Mouse (Mus musculus): Measurements from ENCODE around the gene Tmbim1. TPM values are rescaled to one million over a fixed set of nuclear protein-coding genes. Genes with fewer than 3 reads are reported as not detected.

Tmbim1 gene
- polyA plus RNA-seq, 1 experiment = 41.7 TPM

DNA sequence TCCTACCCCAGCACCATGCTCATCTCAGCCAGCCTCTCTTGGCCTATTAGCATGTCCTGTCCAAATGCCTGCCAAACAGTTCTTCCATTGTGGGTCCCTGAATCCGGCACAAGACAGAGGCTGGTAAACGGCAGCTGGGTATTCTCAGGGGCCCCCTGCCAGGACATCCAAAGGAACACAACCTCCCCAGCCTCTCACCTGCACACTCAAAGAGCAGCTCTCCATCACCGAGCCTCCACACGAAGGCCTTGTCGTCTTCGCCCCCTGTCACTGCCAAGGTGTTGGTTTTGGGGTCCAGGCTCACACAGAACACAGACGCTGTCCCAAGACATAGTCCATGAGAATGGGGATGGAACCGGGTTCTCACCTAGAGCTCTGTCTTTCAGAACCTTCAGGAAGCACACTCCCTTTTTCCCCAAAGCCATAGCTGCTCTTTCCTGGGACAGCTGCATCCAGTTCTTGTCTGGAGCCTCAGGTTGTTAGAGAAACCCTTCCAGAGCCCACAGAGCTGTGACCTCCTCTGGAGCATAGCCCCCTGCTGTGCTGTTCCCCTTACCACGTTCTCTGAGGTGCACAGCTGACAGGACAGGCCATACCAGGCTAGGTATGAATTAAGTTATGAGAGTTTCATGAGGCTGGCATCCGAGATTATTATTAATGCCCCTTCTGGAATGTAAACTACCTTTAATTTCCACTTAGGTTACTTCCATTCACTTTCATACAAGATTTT, 22.4 kb downstream of the Tmbim1 start:
- Histone ChIP-seq H3K27ac (replicated peaks; ENCODE audit: low read depth, low read length) (no peak overlapping the region), H3K4me1 (ENCODE audit: control insufficient read depth, insufficient read depth, insufficient read length, low read length) (no peaks in the 10 kb centered on the region; the same call in 1 of the 2 replicates), H3K4me3 (ENCODE audit: insufficient read depth, low read depth, low read length) (no peak overlapping the region)

DNA sequence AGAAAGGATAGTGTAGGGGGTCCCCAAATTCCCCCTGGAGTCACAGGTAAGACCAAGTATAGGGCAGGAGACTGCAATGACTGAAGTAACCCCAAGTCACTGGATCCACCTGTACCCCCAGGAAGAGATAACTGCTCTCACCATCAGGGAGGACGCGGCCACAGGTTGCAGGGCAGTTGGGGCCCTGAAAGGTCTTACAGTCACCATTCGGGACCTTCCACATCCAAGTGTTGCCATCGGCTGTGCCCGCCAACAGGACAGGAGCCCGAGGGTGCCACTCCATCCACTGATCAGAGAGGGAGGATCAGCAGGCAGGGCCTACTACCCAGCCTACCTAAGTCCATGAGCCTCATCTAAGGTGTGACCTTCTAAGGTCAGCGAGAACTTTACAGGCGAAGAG, 23.5 kb downstream of the Tmbim1 start:
- Histone ChIP-seq H3K4me3 (ENCODE audit: insufficient read depth, low read depth, low read length) (no peak overlapping the region), H3K4me1 (ENCODE audit: control insufficient read depth, insufficient read depth, insufficient read length, low read length) (no peaks in the 10 kb centered on the region; the same call in 1 of the 2 replicates), H3K27ac (replicated peaks; ENCODE audit: low read depth, low read length) (no peak overlapping the region)

DNA sequence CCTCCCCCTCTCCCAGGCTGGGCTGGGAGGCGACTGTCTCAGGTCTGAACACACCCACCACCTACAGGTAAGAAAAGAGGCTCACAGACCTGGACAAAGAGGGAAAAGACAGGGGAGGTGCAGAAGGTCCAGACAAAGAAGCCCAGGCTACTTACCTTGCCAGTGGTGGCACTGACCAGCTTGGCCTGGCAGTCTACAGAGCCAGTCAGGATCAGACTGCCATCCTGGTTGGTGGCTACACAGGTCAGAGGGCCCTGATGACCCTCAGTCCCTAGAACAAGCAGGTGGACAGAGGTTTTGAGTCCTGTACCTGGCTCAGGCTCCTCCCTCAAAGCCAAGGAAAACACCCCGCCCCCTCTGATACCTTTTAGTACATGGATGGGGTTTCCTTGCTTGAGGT, 24.1 kb downstream of the Tmbim1 start:
- Histone ChIP-seq H3K4me3 (ENCODE audit: insufficient read depth, low read depth, low read length) (no peak overlapping the region), H3K27ac (replicated peaks; ENCODE audit: low read depth, low read length) (no peak overlapping the region), H3K4me1 (ENCODE audit: control insufficient read depth, insufficient read depth, insufficient read length, low read length) (no peaks in the 10 kb centered on the region; the same call in 1 of the 2 replicates)

DNA sequence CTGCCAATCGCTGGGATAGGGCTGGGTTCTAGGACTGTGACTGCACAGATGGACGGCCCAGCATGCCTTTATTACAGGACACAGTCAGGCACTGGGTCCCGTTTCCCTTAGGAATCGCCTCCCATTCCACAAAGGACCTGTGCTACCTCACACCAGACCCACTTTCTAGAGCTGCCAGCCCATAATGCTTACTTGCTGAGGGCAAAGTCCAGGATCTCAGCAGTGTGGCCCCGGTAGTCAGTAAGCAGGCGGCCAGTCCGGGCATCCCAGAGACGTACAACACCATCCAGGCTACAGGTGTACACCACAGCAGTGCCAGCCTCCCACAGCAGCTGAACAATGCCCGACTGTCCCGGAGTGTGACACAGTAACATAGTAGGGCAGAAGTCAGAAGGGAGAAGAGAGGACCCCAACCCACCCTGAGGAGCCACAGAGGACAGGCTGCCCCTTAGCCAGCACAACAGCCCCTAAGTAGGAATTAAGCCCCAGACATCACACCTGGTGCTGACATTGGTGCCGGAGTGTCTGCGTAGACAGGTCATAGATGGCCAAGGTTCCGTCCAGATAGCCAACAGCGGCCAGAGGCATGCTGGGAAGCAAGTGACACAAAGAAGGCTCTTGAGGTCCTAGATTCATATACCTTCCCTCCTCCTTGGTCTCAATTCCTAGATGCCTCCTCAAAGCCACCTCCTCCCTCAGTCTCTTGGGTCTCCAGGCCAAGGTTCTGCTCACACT, 24.7 kb downstream of the Tmbim1 start:
- no peaks in the 10 kb centered on the region for H3K4me1 ChIP-seq (ENCODE audit: control insufficient read depth, insufficient read depth, insufficient read length, low read length)
- H3K27ac ChIP-seq (replicated peaks; ENCODE audit: low read depth, low read length) = no peak overlapping the region
- no peak overlapping the region for H3K4me3 ChIP-seq (ENCODE audit: insufficient read depth, low read depth, low read length)

- no peak overlapping the region for H3K27ac ChIP-seq (replicated peaks; ENCODE audit: low read depth, low read length)
- no peaks in the 10 kb centered on the region for H3K4me1 ChIP-seq (ENCODE audit: control insufficient read depth, insufficient read depth, insufficient read length, low read length)
- no peak overlapping the region for H3K4me3 ChIP-seq (ENCODE audit: insufficient read depth, low read depth, low read length)
These were observed 26.4 kb downstream of the Tmbim1 start for GRCm38 (mm10) chr1:74278988-74279387.

GRCm38 (mm10) chr1:74278538-74278937, 26.9 kb downstream of the Tmbim1 start, which contains the start of gene Gpbar1:
Gene Gpbar1 (plus strand): TSS chr1:74278550.
- H3K4me1 ChIP-seq (ENCODE audit: control insufficient read depth, insufficient read depth, insufficient read length, low read length) = no peaks in the 10 kb centered on the region
- no peak within 1 kb of the TSS for H3K27ac ChIP-seq (replicated peaks; ENCODE audit: low read depth, low read length)
- no peak within 1 kb of the TSS for H3K4me3 ChIP-seq (ENCODE audit: insufficient read depth, low read depth, low read length)

DNA sequence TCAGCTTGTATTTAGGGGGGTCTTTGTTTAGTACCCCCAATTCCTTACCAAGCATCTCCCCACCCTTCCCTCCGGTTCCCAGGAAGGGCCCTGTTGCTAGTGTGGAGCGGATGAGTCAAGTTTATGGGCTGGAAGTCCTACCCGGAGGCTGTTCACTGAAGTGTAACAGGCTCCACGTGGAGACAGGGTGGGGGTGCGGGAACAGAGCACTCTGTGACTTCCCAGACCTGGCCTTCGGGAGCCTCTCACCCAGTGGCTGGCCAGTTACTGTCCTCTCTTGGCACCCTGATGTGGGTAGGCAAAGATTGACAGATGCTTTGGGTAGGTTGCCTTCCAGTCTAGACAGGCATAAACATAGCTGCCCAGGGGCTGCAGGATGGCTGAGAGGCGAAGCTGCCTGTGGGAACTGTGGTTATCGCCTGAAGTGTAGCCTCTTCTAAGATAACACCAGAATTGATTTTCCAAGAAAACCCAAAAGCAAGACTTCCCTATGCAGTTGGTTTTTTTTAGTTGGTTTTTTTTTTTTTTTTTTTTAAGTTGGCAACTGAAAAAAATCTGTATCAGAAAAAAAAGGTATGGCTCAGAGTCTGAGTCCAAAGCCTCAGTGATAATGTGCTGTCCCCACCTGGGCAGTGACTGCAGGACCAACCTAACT, 27.4 kb downstream of the Tmbim1 start:
- Histone ChIP-seq H3K4me3 (ENCODE audit: insufficient read depth, low read depth, low read length) (no peak overlapping the region), H3K27ac (replicated peaks; ENCODE audit: low read depth, low read length) (no peak overlapping the region), H3K4me1 (ENCODE audit: control insufficient read depth, insufficient read depth, insufficient read length, low read length) (no peaks in the 10 kb centered on the region)

DNA sequence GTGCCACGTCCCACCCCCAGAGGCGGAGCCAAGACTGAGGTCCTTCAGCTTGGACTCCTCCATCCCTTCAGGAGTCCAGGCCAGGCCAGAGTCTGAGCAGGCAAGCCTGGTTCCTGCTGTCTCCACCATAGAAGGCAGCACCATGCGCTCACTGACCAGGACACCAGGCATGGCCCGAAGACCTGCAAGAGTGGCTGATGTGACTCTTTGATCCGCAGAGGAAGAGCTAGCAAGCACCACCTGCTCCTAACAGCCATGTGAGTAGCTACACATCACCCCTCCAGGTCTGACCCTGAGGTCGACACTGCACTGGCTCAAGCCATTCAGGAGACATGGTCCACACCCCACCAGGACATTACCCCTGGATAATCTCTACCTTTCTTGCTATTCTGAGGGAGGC, 28.4 kb downstream of the Tmbim1 start:
- Histone ChIP-seq H3K4me1 (ENCODE audit: control insufficient read depth, insufficient read depth, insufficient read length, low read length) (no peaks in the 10 kb centered on the region), H3K4me3 (ENCODE audit: insufficient read depth, low read depth, low read length) (no peak overlapping the region), H3K27ac (replicated peaks; ENCODE audit: low read depth, low read length) (no peak overlapping the region)

DNA sequence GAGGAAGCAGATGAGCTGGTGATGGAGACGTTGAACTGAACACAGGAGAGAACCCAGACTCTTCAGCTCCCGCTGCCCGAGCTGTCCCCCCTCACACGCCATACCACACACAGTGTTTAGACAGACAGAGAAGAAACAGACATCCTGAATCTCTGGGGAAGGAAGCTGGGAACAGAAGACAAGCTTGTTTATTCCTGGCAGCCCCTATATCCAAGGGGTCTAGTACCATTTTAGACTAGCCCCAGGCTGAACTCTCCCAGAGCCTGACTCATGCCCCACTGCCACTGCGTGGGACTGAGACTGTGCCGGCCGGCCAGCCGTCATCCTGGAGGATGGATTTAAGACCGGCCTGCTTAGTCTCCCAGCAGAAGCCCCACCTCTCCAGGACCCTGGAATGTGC, 30.4 kb downstream of the Tmbim1 start:
- H3K27ac ChIP-seq (replicated peaks; ENCODE audit: low read depth, low read length) = no peak overlapping the region
- H3K4me3 ChIP-seq (ENCODE audit: insufficient read depth, low read depth, low read length) = no peak overlapping the region
- H3K4me1 ChIP-seq (ENCODE audit: control insufficient read depth, insufficient read depth, insufficient read length, low read length) = no peaks in the 10 kb centered on the region

- H3K4me3 ChIP-seq (ENCODE audit: insufficient read depth, low read depth, low read length) = no peak overlapping the region
- H3K4me1 ChIP-seq (ENCODE audit: control insufficient read depth, insufficient read depth, insufficient read length, low read length) = no peaks in the 10 kb centered on the region
- no peak overlapping the region for H3K27ac ChIP-seq (replicated peaks; ENCODE audit: low read depth, low read length)
These were observed 33.8 kb downstream of the Tmbim1 start for GRCm38 (mm10) chr1:74271659-74272058.

- Histone ChIP-seq H3K4me1 (ENCODE audit: control insufficient read depth, insufficient read depth, insufficient read length, low read length) (no peaks in the 10 kb centered on the region), H3K27ac (replicated peaks; ENCODE audit: low read depth, low read length) (no peak overlapping the region), H3K4me3 (ENCODE audit: insufficient read depth, low read depth, low read length) (no peak overlapping the region)
These were observed 36.7 kb downstream of the Tmbim1 start for GRCm38 (mm10) chr1:74268750-74269149.

DNA sequence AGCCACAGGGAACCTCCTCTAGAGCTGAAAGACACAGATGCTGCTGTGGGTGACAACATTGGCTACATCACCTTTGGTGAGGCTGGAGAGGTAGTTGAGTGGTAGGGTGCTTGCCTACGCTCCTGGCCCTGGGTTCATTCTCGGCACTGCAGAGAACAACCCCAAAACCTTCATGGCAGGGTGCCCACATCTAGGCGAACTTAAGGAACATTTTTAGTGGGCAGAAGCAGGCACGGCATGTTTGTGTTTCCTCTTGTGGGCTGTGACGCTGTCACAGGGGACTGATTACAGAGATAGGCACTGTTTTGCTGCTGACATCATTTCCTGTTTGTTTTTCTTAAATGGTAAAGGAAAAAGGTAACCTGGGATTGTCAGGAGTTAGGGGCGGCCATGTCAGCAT, 42.9 kb downstream of the Tmbim1 start:
- H3K27ac ChIP-seq (replicated peaks; ENCODE audit: low read depth, low read length) = 0 out of 2 replicates have a peak overlapping the region, but pooled peaks have one; percentile 9
- no peak overlapping the region for H3K4me3 ChIP-seq (ENCODE audit: insufficient read depth, low read depth, low read length)
- peaks cover 2% of the 10 kb centered on the region; the same call in 1 of the 2 replicates for H3K4me1 ChIP-seq (ENCODE audit: control insufficient read depth, insufficient read depth, insufficient read length, low read length)

GRCm38 (mm10) chr1:74256782-74257181, 48.6 kb downstream of the Tmbim1 start:
- H3K4me1 ChIP-seq (ENCODE audit: control insufficient read depth, insufficient read depth, insufficient read length, low read length) = no peaks in the 10 kb centered on the region
- no peak overlapping the region for H3K4me3 ChIP-seq (ENCODE audit: insufficient read depth, low read depth, low read length)
- H3K27ac ChIP-seq (replicated peaks; ENCODE audit: low read depth, low read length) = no peak overlapping the region

DNA sequence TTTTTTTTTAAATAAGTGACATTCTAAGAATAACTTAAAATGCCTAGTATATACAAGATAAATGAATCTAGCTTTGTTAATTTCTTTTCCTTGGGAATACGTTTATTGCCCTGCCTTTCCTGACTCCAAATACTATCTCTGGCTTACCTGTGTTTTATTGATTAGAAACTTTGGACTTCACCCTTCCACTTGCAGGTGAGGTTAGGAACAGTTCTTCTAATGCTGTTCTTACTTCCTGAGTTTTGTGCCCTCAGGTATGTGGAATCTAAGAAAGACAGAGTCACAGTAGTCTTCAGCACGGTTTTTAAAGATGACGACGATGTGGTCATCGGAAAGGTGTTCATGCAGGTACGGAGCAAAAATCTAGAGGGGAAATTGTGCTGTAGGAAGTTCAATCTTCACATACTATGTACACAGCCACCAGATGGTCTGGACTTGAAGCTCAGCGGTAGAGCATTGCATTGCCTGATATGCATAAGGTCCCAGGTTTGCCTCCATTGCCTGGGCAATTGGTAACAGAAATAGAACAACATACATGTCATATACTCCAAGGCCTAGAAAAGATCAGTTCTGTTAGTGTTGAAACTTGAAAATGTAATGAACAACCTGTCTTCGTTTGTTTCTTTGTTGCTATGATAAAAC, 49.6 kb downstream of the Tmbim1 start:
- no peaks in the 10 kb centered on the region for H3K4me1 ChIP-seq (ENCODE audit: control insufficient read depth, insufficient read depth, insufficient read length, low read length)
- no peak overlapping the region for H3K27ac ChIP-seq (replicated peaks; ENCODE audit: low read depth, low read length)
- H3K4me3 ChIP-seq (ENCODE audit: insufficient read depth, low read depth, low read length) = no peak overlapping the region

- Histone ChIP-seq H3K4me3 (ENCODE audit: insufficient read depth, low read depth, low read length) (no peak overlapping the region), H3K27ac (replicated peaks; ENCODE audit: low read depth, low read length) (peak overlapping the region; percentile 96), H3K4me1 (ENCODE audit: control insufficient read depth, insufficient read depth, insufficient read length, low read length) (peaks cover 6% of the 10 kb centered on the region)
These were observed 55.3 kb downstream of the Tmbim1 start for GRCm38 (mm10) chr1:74250096-74250495.
